Mouse (Mus musculus) heart, postnatal 0 days (tissue): ENCODE measurements around the gene Hfe2.

Experiments
- CTCF ChIP-seq: IDR thresholded peaks from 2 replicates; pipeline ENCODE4 v1.5.1; 2016; ENCODE audit warnings: antibody characterized with exemption, control low read depth, low read depth
- EP300 ChIP-seq: IDR thresholded peaks from 2 replicates; pipeline ENCODE4 v1.6.1; 2016; ENCODE audit warnings: antibody characterized with exemption, low read depth

DNA sequence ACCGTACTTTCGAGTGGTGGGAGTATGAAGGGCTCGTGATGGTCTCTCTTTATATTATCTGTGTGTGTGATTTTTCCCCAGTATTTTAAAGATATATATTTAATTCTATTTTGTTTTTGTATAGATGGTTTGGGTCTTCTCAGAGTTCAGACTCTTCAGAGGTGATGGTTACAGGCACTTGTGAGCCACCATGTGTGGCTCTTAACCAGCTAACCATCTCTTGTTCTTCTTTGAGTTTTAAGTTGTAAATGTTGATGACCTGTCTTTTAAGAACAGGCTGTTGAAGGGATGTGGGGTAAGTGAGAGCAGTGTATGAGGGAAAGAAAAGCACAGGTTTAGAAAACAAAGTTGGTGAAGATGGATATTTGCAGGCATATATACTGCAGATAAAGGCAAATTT lies 30.1 kb upstream of the Hfe2 start:
- no peak for TF ChIP-seq EP300
- TF ChIP-seq CTCF, result no peak
